Mouse (Mus musculus) MEL (cell line): ENCODE measurements around the gene AW822073.
"Not testable (repeated sequence)": the region's sequence is repeated elsewhere in the genome, so short reads cannot be mapped to it uniquely, and the experiment has no call there.

Experiments used
- CTCF ChIP-seq, 3 experiments: IDR thresholded peaks in 2 of 3; conservative IDR thresholded peaks in 1 of 3; 2 replicates each; pipeline ENCODE4 v1.5.1; 2011 to 2012; ENCODE audit warnings: low read length in 3 of 3, low read depth in 2 of 3, mild to moderate bottlenecking in 2 of 3, improper control_type of control experiment in 1 of 3, inconsistent platforms in 1 of 3, mixed read lengths in 1 of 3, moderate library complexity in 1 of 3; ENCODE audit not compliant: control insufficient read depth in 1 of 3, insufficient read depth in 1 of 3, poor library complexity in 1 of 3, severe bottlenecking in 1 of 3
- ETS1 ChIP-seq: IDR thresholded peaks from 2 replicates; pipeline ENCODE4 v1.6.1; 2012; ENCODE audit warnings: low read depth, mild to moderate bottlenecking, inconsistent platforms, low read length, improper control_type of control experiment, moderate library complexity

- not testable (repeated sequence) for TF ChIP-seq CTCF (IDR thresholded peaks at IDR 0.05 in 2 of 3, conservative IDR thresholded peaks at IDR 0.05 in 1 of 3; ENCODE audit: control insufficient read depth in 1 of 3, insufficient read depth in 1 of 3, low read depth in 2 of 3, low read length in 3 of 3, poor library complexity in 1 of 3, severe bottlenecking in 1 of 3); ETS1
These were observed 3.2 kb downstream of the AW822073 start for GRCm38 (mm10) chr10:58221571-58221970.
